Mouse (Mus musculus) gonadal fat pad, adult 2 months (tissue): ENCODE data around the gene RPS10-NUDT3. TPM values are rescaled to one million over a fixed set of nuclear protein-coding genes. Genes with fewer than 3 reads are reported as not detected.
"Not testable (repeated sequence)": the region's sequence is repeated elsewhere in the genome, so short reads cannot be mapped to it uniquely, and the experiment has no call there.

Experiments
- DNase-seq: peaks from one replicate; pipeline ENCODE4 v3.0.0-alpha.2; 2012; ENCODE audit warnings: low read depth
- polyA plus RNA-seq: library from polyadenylated mRNA; depleted of rRNA; stranded (reverse); fragments of >200 nt; gene quantifications from 2 replicates; pipeline ENCODE4 v1.2.3, GENCODE M21; 2012

RPS10-NUDT3 gene
- polyA plus RNA-seq, 1 experiment = not detected

- no peak for DNase-seq
Observed at GRCm38 (mm10) chr17:27642491-27643062, 7.6 kb upstream of the RPS10-NUDT3 start.

- DNase-seq = not testable (repeated sequence)
Observed at GRCm38 (mm10) chr17:27639851-27640250, 4.8 kb upstream of the RPS10-NUDT3 start.

GRCm38 (mm10) chr17:27638921-27639332, 3.9 kb upstream of the RPS10-NUDT3 start:
- no peak for DNase-seq

GRCm38 (mm10) chr17:27637333-27637732, 2.3 kb upstream of the RPS10-NUDT3 start:
- DNase-seq = no peak

- no peak for DNase-seq
Observed at GRCm38 (mm10) chr17:27636132-27637020, 1.4 kb upstream of the RPS10-NUDT3 start, which contains the start of gene Rps10. Gene Rps10 (minus strand): TSS chr17:27636669.

- not testable (repeated sequence) for DNase-seq
Observed at GRCm38 (mm10) chr17:27635575-27635903, 517 bp upstream of the RPS10-NUDT3 start.

- DNase-seq = no peak
Observed at GRCm38 (mm10) chr17:27629249-27630020, 5.6 kb downstream of the RPS10-NUDT3 start.

GRCm38 (mm10) chr17:27628376-27628775, 6.6 kb downstream of the RPS10-NUDT3 start:
- no peak for DNase-seq

GRCm38 (mm10) chr17:27627451-27627850, 7.6 kb downstream of the RPS10-NUDT3 start:
- DNase-seq = no peak

GRCm38 (mm10) chr17:27626681-27627080, 8.3 kb downstream of the RPS10-NUDT3 start:
- no peak for DNase-seq

- DNase-seq = no peak
Observed at GRCm38 (mm10) chr17:27625455-27626251, 9.4 kb downstream of the RPS10-NUDT3 start.

- DNase-seq = no peak
Observed at GRCm38 (mm10) chr17:27623360-27624326, 11.4 kb downstream of the RPS10-NUDT3 start, which contains the start of gene Nudt3. Gene Nudt3 (minus strand): TSS chr17:27623495.

- DNase-seq = no peak
Observed at GRCm38 (mm10) chr17:27622611-27623359, 12.2 kb downstream of the RPS10-NUDT3 start.

- no peak for DNase-seq
Observed at GRCm38 (mm10) chr17:27621705-27622531, 13.1 kb downstream of the RPS10-NUDT3 start.

- no peak for DNase-seq
Observed at GRCm38 (mm10) chr17:27621161-27621560, 13.9 kb downstream of the RPS10-NUDT3 start.

GRCm38 (mm10) chr17:27615388-27615787, 19.6 kb downstream of the RPS10-NUDT3 start:
- no peak for DNase-seq

GRCm38 (mm10) chr17:27613016-27613415, 22.0 kb downstream of the RPS10-NUDT3 start:
- DNase-seq = no peak

- DNase-seq = no peak
Observed at GRCm38 (mm10) chr17:27611994-27612393, 23.0 kb downstream of the RPS10-NUDT3 start.

GRCm38 (mm10) chr17:27611519-27611884, 23.5 kb downstream of the RPS10-NUDT3 start:
- DNase-seq = no peak
